Mouse (Mus musculus) forebrain, embryonic 15.5 days (tissue): Measurements from ENCODE around the gene Lmna. TPM values are rescaled to one million over a fixed set of nuclear protein-coding genes. Genes with fewer than 3 reads are reported as not detected.

Experiments used
- ATAC-seq: fragments of 200-750 bp; cut with Nextera tagmentation; replicated peaks from 2 replicates; pipeline ENCODE4 v1.8.0; 2017; ENCODE audit warnings: mild to moderate bottlenecking, moderate TSS enrichment, moderate library complexity
- H3K27ac ChIP-seq: fragments of 300-500 bp; sonication (generic); replicated peaks from 2 replicates; pipeline ENCODE4 v1.5.1; 2015; ENCODE audit warnings: mild to moderate bottlenecking, inconsistent platforms
- H3K27me3 ChIP-seq: fragments of 300-500 bp; sonication (generic); 2 replicates; pipeline ENCODE4 v1.6.1; 2015; ENCODE audit warnings: inconsistent platforms
- H3K36me3 ChIP-seq: fragments of 300-500 bp; sonication (generic); 2 replicates; pipeline ENCODE4 v1.6.1; 2015; ENCODE audit warnings: mild to moderate bottlenecking, inconsistent platforms
- H3K4me1 ChIP-seq: fragments of 300-500 bp; sonication (generic); 2 replicates; pipeline ENCODE4 v1.6.1; 2015; ENCODE audit warnings: inconsistent platforms
- H3K4me2 ChIP-seq: fragments of 300-500 bp; sonication (generic); replicated peaks from 2 replicates; pipeline ENCODE4 v1.6.1; 2015; ENCODE audit warnings: mild to moderate bottlenecking, inconsistent platforms
- H3K4me3 ChIP-seq: fragments of 300-500 bp; sonication (generic); 2 replicates; pipeline ENCODE4 v1.5.1; 2015; ENCODE audit warnings: mild to moderate bottlenecking, inconsistent platforms
- H3K9ac ChIP-seq: fragments of 300-500 bp; sonication (generic); replicated peaks from 2 replicates; pipeline ENCODE4 v1.6.1; 2015; ENCODE audit warnings: mild to moderate bottlenecking, inconsistent platforms
- H3K9me3 ChIP-seq: fragments of 300-500 bp; sonication (generic); 2 replicates; pipeline ENCODE4 v1.6.1; 2016; ENCODE audit warnings: inconsistent platforms
- WGBS: fragments of 180-500 bp; shearing (Covaris S2); methylation state at CpG from one replicate; pipeline ENCODE4 v1.1.7; 2015; ENCODE audit warnings: mixed read lengths; 5-methylcytosine and 5-hydroxymethylcytosine counted together
- polyA plus RNA-seq: library from polyadenylated mRNA; unstranded; fragments of >200 nt; fragmentation: Nextera tagmentation; extraction: Ambion mirVana; gene quantifications from 2 replicates; pipeline ENCODE4 v1.2.1, GENCODE M21; 2015

Gene Lmna
- polyA plus RNA-seq, 1 experiment from 2014 or later = 27.5 TPM

DNA sequence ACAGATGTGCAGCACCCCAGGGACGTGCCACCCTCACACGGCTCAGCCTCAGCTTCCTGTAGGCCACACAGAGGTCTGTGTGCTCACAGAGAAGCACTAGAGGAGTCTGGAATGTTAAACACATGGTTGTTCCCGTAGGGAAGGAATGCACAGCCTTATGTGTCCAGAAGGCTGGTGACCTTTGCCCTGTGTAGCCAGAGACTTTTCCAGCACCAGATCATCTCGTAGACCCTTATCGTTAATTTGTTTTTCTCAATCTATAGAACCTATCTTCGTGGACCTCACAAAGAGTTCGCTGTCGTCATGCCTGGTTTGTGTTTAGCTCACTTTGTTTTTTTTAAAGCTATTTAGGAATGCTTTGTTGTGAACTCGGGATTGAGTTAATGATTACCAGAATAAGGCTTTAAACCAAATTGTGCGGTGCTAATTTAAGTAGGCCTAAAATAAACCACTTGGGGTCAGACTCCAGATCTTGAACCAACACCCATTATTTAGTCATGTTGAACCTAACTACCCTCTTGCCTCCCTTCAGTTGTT is 38.7 kb downstream of the Lmna start:
- H3K9ac ChIP-seq = no peak overlapping the region
- 67% methylated on average over 10 of the region's 10 CpGs for WGBS
- ATAC-seq = no peak

GRCm38 (mm10) chr3:88469466-88469865 is 40.3 kb downstream of the Lmna start:
- ATAC-seq = no peak

More for the DNA sequence above, 38.7 kb downstream of the Lmna start:
- no peaks in the 10 kb centered on the region for H3K27me3 ChIP-seq
- no peak overlapping the region for H3K4me3 ChIP-seq
- H3K9me3 ChIP-seq = no peaks in the 10 kb centered on the region
- H3K4me2 ChIP-seq = no peak overlapping the region
- H3K27ac ChIP-seq = no peak overlapping the region
- H3K4me1 ChIP-seq = peaks cover 9% of the 10 kb centered on the region; the same call in 1 of the 2 replicates
- H3K36me3 ChIP-seq = no peaks in the 10 kb centered on the region

GRCm38 (mm10) chr3:88467116-88467824 is 42.5 kb downstream of the Lmna start:
- no peaks in the 10 kb centered on the region for H3K27me3 ChIP-seq
- no peaks in the 10 kb centered on the region for H3K9me3 ChIP-seq
- no peak overlapping the region for H3K9ac ChIP-seq
- H3K4me3 ChIP-seq = no peak overlapping the region
- H3K4me2 ChIP-seq = no peak overlapping the region
- no peak overlapping the region for H3K27ac ChIP-seq
- H3K4me1 ChIP-seq = no peaks in the 10 kb centered on the region
- peak; percentile 83 for ATAC-seq
- WGBS = 27% methylated on average over 16 of the region's 16 CpGs
- H3K36me3 ChIP-seq = no peaks in the 10 kb centered on the region

More at GRCm38 (mm10) chr3:88469466-88469865, 40.3 kb downstream of the Lmna start:
- no peaks in the 10 kb centered on the region for H3K36me3 ChIP-seq
- H3K9me3 ChIP-seq = no peaks in the 10 kb centered on the region
- WGBS = 85% methylated on average over 2 of the region's 2 CpGs
- no peak overlapping the region for H3K4me2 ChIP-seq
- no peaks in the 10 kb centered on the region for H3K27me3 ChIP-seq
- no peak overlapping the region for H3K27ac ChIP-seq
- no peak overlapping the region for H3K4me3 ChIP-seq
- peaks cover 9% of the 10 kb centered on the region; the same call in 1 of the 2 replicates for H3K4me1 ChIP-seq
- no peak overlapping the region for H3K9ac ChIP-seq

DNA sequence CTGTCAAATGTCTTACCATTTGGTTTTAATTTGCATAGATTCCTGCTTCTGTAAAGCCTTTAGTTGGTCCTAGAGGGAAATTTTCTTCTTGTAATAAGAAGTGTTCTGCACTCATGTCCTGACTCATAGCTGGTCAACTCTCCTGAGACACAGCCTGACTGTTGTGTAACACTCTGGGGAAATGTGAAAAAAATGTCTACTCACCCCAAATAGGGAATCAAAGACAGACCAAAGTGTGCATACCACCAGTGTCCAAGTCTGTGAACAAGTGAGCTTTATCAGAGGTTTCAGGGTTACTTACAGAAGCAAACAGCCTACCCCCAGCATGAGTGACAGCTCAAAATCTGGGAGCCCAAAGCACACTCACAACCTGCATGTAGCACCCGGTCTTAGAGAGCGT is 44.6 kb downstream of the Lmna start:
- WGBS = 85% methylated on average over 2 of the region's 2 CpGs
- Histone ChIP-seq H3K27ac (no peak overlapping the region), H3K9me3 (no peaks in the 10 kb centered on the region), H3K27me3 (no peaks in the 10 kb centered on the region), H3K36me3 (no peaks in the 10 kb centered on the region), H3K4me2 (no peak overlapping the region), H3K4me1 (0 out of 2 replicates have a peak, but pooled peaks cover 7% of the 10 kb centered on the region), H3K9ac (no peak overlapping the region), H3K4me3 (no peak overlapping the region)
- no peak for ATAC-seq

- no peak for ATAC-seq
- Histone ChIP-seq H3K27me3 (no peaks in the 10 kb centered on the region), H3K36me3 (no peaks in the 10 kb centered on the region), H3K4me1 (0 out of 2 replicates have a peak, but pooled peaks cover 7% of the 10 kb centered on the region), H3K4me3 (no peak overlapping the region), H3K9ac (no peak overlapping the region), H3K27ac (no peak overlapping the region), H3K9me3 (no peaks in the 10 kb centered on the region), H3K4me2 (no peak overlapping the region)
- WGBS = 52% methylated on average over 3 of the region's 3 CpGs
These were observed 45.3 kb downstream of the Lmna start for GRCm38 (mm10) chr3:88464425-88464824.

DNA sequence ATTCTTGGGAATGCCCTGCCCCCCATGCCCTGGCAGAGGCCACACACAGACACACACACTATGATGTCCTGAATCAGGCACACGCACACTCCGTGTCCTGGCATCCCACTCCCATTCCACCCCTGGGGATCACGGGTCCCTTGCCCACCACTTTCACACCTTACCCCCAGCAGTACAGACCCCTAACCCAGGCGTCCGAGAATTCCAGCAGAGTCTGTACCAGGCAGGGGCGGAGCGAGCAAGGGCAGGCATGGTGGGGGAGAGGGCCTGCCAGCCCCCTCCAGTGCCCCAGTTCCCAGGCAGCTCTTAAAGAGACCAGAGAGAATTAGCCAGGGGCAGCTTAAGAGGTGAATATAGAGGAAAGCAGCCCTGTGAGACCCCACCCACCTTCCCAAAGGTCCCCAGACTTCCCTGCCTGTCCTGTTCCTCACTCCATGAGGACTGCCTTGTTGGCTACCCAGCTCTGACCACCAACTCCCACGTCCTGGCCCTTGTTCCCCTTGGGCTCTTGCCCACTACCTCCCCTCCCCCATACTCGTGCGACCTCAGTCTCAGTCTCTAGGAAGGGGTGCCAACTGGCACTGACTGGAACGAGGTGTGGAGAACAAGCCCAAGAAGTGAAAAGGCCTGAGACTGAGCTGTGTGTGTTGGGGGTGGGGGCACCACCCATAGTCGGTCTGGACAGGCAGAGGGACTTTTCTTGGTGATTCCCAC is 48.6 kb downstream of the Lmna start, which contains the start of gene Sema4a:
Gene Sema4a, minus strand, starts transcription at position 200 of the 714 bp plus-strand sequence.
- no peak within 1 kb of the TSS for H3K4me2 ChIP-seq
- H3K27ac ChIP-seq = no peak within 1 kb of the TSS
- no peaks in the 10 kb centered on the region for H3K36me3 ChIP-seq
- H3K27me3 ChIP-seq = no peaks in the 10 kb centered on the region
- no peak within 1 kb of the TSS for H3K9ac ChIP-seq
- WGBS = 33% methylated on average over 12 of the region's 12 CpGs
- H3K4me1 ChIP-seq = peaks cover 36% of the 10 kb centered on the region
- no peak within 1 kb of the TSS for H3K4me3 ChIP-seq
- no peak for ATAC-seq
- no peaks in the 10 kb centered on the region for H3K9me3 ChIP-seq

DNA sequence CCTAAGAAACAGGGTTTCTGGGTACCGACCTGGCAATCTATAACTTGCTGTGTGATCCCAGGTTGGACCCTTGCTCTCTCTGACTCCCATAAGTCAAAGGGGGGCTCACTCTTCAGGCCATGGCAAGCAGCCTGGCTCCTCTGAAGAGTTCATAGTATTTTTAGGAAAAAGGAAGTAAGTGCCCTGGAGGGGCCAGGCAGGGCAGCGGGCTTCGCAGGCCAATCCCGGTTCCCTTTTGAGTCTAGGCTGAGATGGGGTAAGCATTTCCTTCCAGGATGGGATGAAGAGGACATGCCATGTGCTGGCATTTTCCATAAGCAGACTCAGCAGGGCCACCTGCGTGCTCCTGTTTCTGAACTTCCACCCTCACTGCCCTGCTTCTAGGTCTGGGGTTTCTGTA is 49.7 kb downstream of the Lmna start:
- WGBS = 89% methylated on average over 5 of the region's 5 CpGs

DNA sequence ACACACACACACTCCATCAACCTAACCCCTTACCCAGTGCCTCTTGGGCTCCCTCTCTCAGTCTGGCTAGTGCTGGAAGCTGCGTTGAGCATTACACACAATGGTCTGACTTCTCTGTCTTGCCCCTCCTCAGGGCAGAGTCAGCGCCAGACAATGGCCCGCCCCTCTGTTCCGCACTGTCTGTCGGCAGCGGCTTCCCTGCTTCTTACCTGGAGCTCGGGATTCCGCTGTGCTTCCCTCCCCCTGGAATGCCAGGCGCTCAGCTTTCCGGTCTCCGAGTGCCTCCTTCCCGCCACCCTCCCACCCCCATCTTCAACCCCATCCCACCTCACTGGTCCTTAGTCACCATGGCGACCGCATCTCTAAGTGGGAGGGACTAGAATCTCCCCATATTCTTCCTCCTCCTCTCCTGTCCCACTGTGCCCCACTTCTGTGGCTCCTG is 51.0 kb downstream of the Lmna start:
- Histone ChIP-seq H3K36me3 (no peaks in the 10 kb centered on the region), H3K27me3 (no peaks in the 10 kb centered on the region), H3K27ac (peak overlapping the region; percentile 69), H3K4me2 (peak overlapping the region; percentile 46), H3K4me3 (peak overlapping the region; percentile 50), H3K4me1 (peaks cover 36% of the 10 kb centered on the region), H3K9me3 (no peaks in the 10 kb centered on the region), H3K9ac (peak overlapping the region; percentile 57)
- ATAC-seq = peak; percentile 82
- 4% methylated on average over 14 of the region's 14 CpGs for WGBS

More for the DNA sequence above, 49.7 kb downstream of the Lmna start:
- no peak overlapping the region for H3K9ac ChIP-seq
- no peaks in the 10 kb centered on the region for H3K36me3 ChIP-seq
- peaks cover 36% of the 10 kb centered on the region for H3K4me1 ChIP-seq
- no peak overlapping the region for H3K4me3 ChIP-seq
- no peak overlapping the region for H3K4me2 ChIP-seq
- no peak overlapping the region for H3K27ac ChIP-seq
- H3K9me3 ChIP-seq = no peaks in the 10 kb centered on the region
- ATAC-seq = no peak
- no peaks in the 10 kb centered on the region for H3K27me3 ChIP-seq

DNA sequence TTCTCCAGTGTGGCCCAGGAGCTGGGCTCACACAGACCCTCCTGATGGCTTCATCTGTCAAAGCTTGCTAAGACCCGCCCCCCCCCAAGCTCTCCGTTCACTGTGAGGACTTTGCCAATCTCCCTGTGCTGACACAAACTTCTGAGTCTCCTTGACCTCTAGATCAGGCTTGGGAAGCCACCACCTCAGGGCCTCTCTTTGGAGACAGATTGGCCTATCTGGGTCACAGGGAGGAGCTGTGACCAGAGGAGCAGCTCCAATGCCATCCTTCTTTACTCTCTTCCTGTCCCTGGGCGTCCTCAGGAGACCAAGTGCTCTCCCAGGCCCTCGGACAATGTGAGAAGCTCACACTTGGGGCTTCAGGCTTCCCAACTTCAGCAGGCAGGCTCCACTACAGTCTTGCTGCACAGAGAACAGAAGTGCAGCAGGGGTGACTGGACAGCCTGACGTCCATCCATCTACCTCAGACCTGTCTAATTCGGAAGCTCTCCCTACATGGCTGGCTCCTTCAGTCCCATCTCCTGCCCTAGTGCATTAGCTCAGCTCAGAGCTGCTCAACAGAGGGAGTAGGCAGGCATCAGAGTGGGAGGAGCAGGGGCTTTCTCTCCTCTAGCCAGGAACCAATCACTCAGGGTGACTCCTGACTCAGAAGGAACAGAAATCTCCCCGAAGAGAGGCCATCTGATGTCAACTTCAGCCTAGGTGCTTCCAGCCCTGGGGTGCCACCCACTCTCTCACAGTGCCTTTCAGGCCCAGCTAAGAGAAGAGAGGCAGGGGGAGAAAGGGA is 52.8 kb downstream of the Lmna start:
- Histone ChIP-seq H3K4me1 (peaks cover 36% of the 10 kb centered on the region), H3K27ac (no peak overlapping the region)

DNA sequence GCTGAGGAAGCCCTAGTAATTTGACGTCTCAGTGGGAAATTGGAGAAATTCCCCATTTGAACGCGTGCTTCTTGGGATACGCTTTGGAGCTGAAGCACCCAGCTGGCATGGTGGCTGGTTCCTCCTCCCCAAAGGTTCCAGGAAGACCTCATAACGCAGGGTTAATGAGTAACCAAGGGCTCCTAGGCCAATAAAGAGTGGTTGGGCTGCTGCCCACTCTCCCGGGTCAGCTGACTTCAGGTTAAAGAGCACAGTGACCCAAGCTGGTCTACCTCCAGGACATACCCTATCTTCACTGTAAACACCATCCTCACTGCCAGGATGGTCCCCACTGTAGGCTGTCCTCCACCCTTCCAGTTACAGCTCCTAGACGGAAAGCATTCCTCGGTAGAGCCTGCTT is 53.4 kb downstream of the Lmna start:
- WGBS = 95% methylated on average over 8 of the region's 8 CpGs
- Histone ChIP-seq H3K27ac (no peak overlapping the region), H3K4me2 (no peak overlapping the region), H3K4me3 (no peak overlapping the region), H3K9ac (no peak overlapping the region), H3K36me3 (no peaks in the 10 kb centered on the region), H3K9me3 (no peaks in the 10 kb centered on the region), H3K4me1 (peaks cover 35% of the 10 kb centered on the region), H3K27me3 (no peaks in the 10 kb centered on the region)
- no peak for ATAC-seq

More for the DNA sequence above, 52.8 kb downstream of the Lmna start:
- H3K9me3 ChIP-seq = no peaks in the 10 kb centered on the region
- no peaks in the 10 kb centered on the region for H3K36me3 ChIP-seq
- WGBS = 74% methylated on average over 7 of the region's 7 CpGs
- peak overlapping the region; percentile 46 for H3K4me2 ChIP-seq
- no peak for ATAC-seq
- H3K27me3 ChIP-seq = no peaks in the 10 kb centered on the region
- H3K9ac ChIP-seq = peak overlapping the region; percentile 57; the same call in 1 of the 2 replicates
- H3K4me3 ChIP-seq = peak overlapping the region; percentile 50

- no peaks in the 10 kb centered on the region for H3K36me3 ChIP-seq
- H3K4me1 ChIP-seq = peaks cover 29% of the 10 kb centered on the region
- 81% methylated on average over 18 of the region's 18 CpGs for WGBS
- no peak overlapping the region for H3K27ac ChIP-seq
- H3K9me3 ChIP-seq = no peaks in the 10 kb centered on the region
- no peaks in the 10 kb centered on the region for H3K27me3 ChIP-seq
- H3K9ac ChIP-seq = no peak overlapping the region
- H3K4me2 ChIP-seq = no peak overlapping the region
- no peak overlapping the region for H3K4me3 ChIP-seq
- ATAC-seq = no peak
These were observed 54.0 kb downstream of the Lmna start for GRCm38 (mm10) chr3:88455588-88456264.
